Mouse (Mus musculus): Measurements from ENCODE around the gene Fxr1.
A peak's percentile ranks its signal among the peaks of the same experiment; 100 is the strongest.
"Not testable (repeated sequence)": the region's sequence is repeated elsewhere in the genome, so short reads cannot be mapped to it uniquely, and the experiment has no call there.

The Fxr1 gene

GRCm38 (mm10) chr3:34041990-34042389 lies 22.2 kb downstream of the Fxr1 start:
- no peak for DNase-seq (ENCODE audit: low spot score in 2 of 2)

- no peak for DNase-seq (ENCODE audit: low spot score in 2 of 2)
These were observed 42.6 kb downstream of the Fxr1 start for GRCm38 (mm10) chr3:34062352-34062751.

GRCm38 (mm10) chr3:34068943-34069342 lies 49.2 kb downstream of the Fxr1 start:
- not testable (repeated sequence) for DNase-seq (ENCODE audit: low spot score in 2 of 2)

GRCm38 (mm10) chr3:34072726-34073125 lies 53.0 kb downstream of the Fxr1 start:
- DNase-seq (ENCODE audit: low spot score in 2 of 2): no peak

GRCm38 (mm10) chr3:34076058-34076759 lies 56.5 kb downstream of the Fxr1 start:
- DNase-seq (ENCODE audit: low spot score in 2 of 2): no peak

GRCm38 (mm10) chr3:34080900-34081662 lies 61.3 kb downstream of the Fxr1 start, which contains the start of gene Dnajc19:
Dnajc19 (minus strand) TSS chr3:34081321.
- DNase-seq (ENCODE audit: low spot score in 2 of 2): peak; percentile 86 to 95

DNA sequence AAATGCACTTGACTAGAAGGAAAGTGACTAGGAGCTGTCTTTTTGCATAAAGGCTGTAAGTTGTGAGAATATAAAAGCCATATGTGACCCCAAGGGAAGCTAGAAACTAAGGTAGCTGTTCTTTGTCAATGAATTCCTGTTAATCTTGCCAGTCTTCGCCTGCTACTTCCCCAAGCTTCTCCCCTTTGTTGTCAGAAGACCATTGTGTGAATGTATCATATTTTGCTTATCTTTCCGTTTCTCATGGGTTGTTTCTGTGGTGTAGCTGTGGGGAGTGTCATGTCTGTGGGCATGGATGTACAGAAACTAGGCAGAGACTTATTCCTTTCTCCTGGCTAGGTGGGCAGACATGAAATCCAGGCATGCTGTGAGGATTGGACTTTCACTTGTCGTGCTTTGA lies 62.2 kb downstream of the Fxr1 start:
- no peak for DNase-seq (ENCODE audit: low spot score in 2 of 2)

- no peak for DNase-seq (ENCODE audit: low spot score in 2 of 2)
These were observed 63.9 kb downstream of the Fxr1 start for GRCm38 (mm10) chr3:34083655-34084054.

- DNase-seq (ENCODE audit: low spot score in 2 of 2): no peak
These were observed 83.1 kb downstream of the Fxr1 start for GRCm38 (mm10) chr3:34102891-34103290.

- no peak for DNase-seq (ENCODE audit: low spot score in 2 of 2)
These were observed 84.3 kb downstream of the Fxr1 start for GRCm38 (mm10) chr3:34103902-34104672.

DNA sequence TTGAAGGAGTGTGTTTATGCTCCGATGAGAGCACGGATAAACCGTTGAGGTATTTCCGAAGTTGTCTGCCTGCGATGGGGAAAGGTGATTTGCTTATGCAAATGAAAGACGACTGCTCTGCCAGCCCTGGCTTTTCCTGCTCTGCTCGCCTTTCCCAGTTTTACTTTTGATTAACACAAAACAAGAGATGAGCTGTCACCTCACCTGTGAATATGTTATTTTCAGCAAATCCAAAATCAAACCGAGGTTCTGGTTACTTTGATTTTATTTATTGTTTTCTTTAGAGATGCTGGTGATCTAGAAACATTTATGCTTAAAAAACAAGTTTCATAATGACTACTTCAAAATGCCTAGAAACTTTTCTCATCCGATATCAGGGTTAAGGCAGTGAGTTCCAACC lies 86.7 kb downstream of the Fxr1 start:
- no peak for DNase-seq (ENCODE audit: low spot score in 2 of 2)

GRCm38 (mm10) chr3:34107631-34108030 lies 87.9 kb downstream of the Fxr1 start:
- DNase-seq (ENCODE audit: low spot score in 2 of 2): no peak

DNA sequence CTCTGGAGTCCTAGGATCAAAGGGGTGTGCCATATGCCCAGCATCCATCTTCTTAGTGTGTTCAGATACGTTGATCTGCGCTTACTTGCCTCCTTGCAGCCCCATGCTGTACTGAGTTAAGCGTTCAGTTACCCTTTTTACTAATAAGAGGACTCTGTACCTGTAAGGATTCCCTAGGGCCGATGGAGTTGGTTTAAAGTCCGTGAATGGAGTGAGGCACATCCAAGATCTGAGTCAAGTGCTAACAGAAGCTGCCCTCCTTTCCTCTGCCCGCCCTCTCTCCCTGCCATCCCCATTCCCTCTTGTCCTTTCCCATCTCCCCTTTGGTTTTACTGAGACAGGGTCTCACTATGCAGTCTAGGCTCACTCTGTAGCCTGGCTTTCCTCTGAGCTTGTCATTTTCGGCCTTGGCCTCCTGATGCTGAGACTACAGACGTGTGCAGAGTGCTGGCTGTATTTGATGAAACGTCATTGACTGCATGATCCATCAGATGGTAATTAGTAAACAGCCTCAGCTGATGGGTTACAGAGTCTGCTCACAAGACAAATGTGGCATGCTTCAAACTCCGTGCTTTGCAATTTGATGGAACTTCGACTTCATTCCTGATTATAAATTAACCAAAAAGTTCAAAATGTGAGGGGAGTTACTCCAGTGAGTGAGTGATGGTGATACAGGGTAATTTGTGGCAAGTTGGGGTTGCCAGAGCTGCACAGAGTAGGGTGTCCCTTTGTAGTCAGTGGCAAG lies 92.4 kb downstream of the Fxr1 start:
- no peak for DNase-seq (ENCODE audit: low spot score in 2 of 2)

DNA sequence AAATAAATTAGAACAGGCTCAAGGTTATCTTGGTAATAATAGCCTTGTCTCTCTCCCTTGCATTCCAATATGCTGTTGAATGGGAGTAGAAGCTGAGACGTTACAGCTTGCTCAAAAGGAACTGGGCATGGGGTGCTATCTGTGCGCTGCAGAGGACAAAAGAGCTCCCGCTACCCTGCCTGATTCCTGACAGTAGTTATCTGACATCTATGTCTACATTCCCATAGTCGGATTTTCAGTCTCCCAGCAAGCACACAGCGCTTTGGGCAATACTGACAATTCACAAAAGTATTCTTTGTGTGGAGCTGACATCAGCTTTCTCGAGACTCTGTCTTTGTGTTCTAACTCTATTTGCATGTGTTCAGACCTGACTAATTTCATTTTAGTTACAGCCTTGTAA lies 96.1 kb downstream of the Fxr1 start:
- DNase-seq (ENCODE audit: low spot score in 2 of 2): no peak

- no peak for DNase-seq (ENCODE audit: low spot score in 2 of 2)
These were observed 100.1 kb downstream of the Fxr1 start for GRCm38 (mm10) chr3:34119869-34120268.
